Mouse (Mus musculus) layer of hippocampus, adult 8-10 months (tissue): Measurements from ENCODE around the gene Brf1. TPM values are rescaled to one million over a fixed set of nuclear protein-coding genes. Genes with fewer than 3 reads are reported as not detected.

Experiments
- DNase-seq, 2 experiments: peaks; one replicate each; pipeline ENCODE4 v3.0.0; 2022; ENCODE audit warnings: low spot score in 2 of 2
- total RNA-seq, 4 experiments: library from RNA; stranded (reverse); gene quantifications; 2 replicates each; pipeline ENCODE4 v1.2.4; 2022

The Brf1 gene
- total RNA-seq, 4 experiments from 2014 or later, result 49.3 to 59.4 (median 57.4) TPM

GRCm38 (mm10) chr12:112941156-112941775 is 59.2 kb downstream of the Brf1 start:
- DNase-seq, result no peak

GRCm38 (mm10) chr12:112940710-112941109 is 59.8 kb downstream of the Brf1 start:
- DNase-seq, result no peak

- no peak for DNase-seq
Observed at GRCm38 (mm10) chr12:112940238-112940637, 60.3 kb downstream of the Brf1 start.

GRCm38 (mm10) chr12:112938873-112939565 is 61.5 kb downstream of the Brf1 start:
- no peak for DNase-seq

- DNase-seq, result no peak
Observed at GRCm38 (mm10) chr12:112938366-112938765, 62.1 kb downstream of the Brf1 start.

- no peak for DNase-seq
Observed at GRCm38 (mm10) chr12:112937906-112938305, 62.6 kb downstream of the Brf1 start.

GRCm38 (mm10) chr12:112932647-112933046 is 67.9 kb downstream of the Brf1 start:
- no peak for DNase-seq

GRCm38 (mm10) chr12:112929562-112930352 is 70.7 kb downstream of the Brf1 start, which contains the start of gene Jag2:
Gene Jag2, minus strand, starts transcription at chr12:112929776.
- peak in 1 of 2 experiments; percentile 69 for DNase-seq

- DNase-seq, result peak in 1 of 2 experiments; percentile 62
Observed at GRCm38 (mm10) chr12:112928401-112929241, 71.9 kb downstream of the Brf1 start.

GRCm38 (mm10) chr12:112927265-112927664 is 73.2 kb downstream of the Brf1 start:
- DNase-seq, result no peak

GRCm38 (mm10) chr12:112925950-112926349 is 74.6 kb downstream of the Brf1 start:
- DNase-seq, result no peak

GRCm38 (mm10) chr12:112922541-112922940 is 78.0 kb downstream of the Brf1 start:
- no peak for DNase-seq

- DNase-seq, result no peak
Observed at GRCm38 (mm10) chr12:112921518-112921917, 79.0 kb downstream of the Brf1 start.

- DNase-seq, result no peak
Observed at GRCm38 (mm10) chr12:112917906-112918305, 82.6 kb downstream of the Brf1 start.

- no peak for DNase-seq
Observed at GRCm38 (mm10) chr12:112917486-112917885, 83.0 kb downstream of the Brf1 start.

- DNase-seq, result no peak
Observed at GRCm38 (mm10) chr12:112916698-112917400, 83.7 kb downstream of the Brf1 start.

- no peak for DNase-seq
Observed at GRCm38 (mm10) chr12:112915587-112915986, 84.9 kb downstream of the Brf1 start.

- DNase-seq, result no peak
Observed at GRCm38 (mm10) chr12:112914527-112914926, 86.0 kb downstream of the Brf1 start.

- DNase-seq, result no peak
Observed at GRCm38 (mm10) chr12:112912951-112913745, 87.4 kb downstream of the Brf1 start.

GRCm38 (mm10) chr12:112911701-112912100 is 88.8 kb downstream of the Brf1 start:
- DNase-seq, result no peak
